Mouse (Mus musculus): ENCODE results near the gene Trip12.

DNA sequence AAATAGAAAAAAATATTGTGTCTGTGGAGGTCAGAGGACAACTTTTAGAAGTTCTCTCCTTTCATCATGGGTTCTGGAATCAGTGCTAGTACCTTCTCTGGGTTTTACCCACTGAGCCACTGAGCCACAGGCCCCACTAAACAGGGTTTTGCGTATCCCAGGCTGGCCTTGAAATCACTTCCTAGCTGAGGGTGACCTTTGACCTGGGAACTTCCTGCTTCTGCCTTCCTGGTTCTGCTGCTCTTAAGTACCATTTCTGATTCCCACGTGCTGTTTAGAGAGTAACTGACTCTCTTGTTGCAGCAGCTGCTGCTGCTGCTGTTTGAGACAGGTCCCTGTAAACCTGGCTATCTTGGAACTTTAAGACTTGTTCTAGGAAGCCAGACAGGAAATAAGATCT, 24.3 kb upstream of the Trip12 start:
- TF ChIP-seq CTCF (IDR thresholded peaks at IDR 0.05; ENCODE audit: borderline replicate concordance, extremely low read depth, insufficient read depth, insufficient read length) (no peak), POLR2A (IDR thresholded peaks at IDR 0.05; ENCODE audit: borderline replicate concordance, extremely low read depth, insufficient read depth, insufficient read length, poor library complexity, severe bottlenecking) (no peak)
